Mouse (Mus musculus) monocyte, adult 2 months (primary cell): ENCODE measurements around the gene Rsf1.

ENCODE experiments used
- DNase-seq, 2 experiments: peaks; one replicate each; pipeline ENCODE4 v3.0.0; 2022; ENCODE audit warnings: low spot score in 2 of 2, low read depth in 1 of 2

Gene Rsf1

DNA sequence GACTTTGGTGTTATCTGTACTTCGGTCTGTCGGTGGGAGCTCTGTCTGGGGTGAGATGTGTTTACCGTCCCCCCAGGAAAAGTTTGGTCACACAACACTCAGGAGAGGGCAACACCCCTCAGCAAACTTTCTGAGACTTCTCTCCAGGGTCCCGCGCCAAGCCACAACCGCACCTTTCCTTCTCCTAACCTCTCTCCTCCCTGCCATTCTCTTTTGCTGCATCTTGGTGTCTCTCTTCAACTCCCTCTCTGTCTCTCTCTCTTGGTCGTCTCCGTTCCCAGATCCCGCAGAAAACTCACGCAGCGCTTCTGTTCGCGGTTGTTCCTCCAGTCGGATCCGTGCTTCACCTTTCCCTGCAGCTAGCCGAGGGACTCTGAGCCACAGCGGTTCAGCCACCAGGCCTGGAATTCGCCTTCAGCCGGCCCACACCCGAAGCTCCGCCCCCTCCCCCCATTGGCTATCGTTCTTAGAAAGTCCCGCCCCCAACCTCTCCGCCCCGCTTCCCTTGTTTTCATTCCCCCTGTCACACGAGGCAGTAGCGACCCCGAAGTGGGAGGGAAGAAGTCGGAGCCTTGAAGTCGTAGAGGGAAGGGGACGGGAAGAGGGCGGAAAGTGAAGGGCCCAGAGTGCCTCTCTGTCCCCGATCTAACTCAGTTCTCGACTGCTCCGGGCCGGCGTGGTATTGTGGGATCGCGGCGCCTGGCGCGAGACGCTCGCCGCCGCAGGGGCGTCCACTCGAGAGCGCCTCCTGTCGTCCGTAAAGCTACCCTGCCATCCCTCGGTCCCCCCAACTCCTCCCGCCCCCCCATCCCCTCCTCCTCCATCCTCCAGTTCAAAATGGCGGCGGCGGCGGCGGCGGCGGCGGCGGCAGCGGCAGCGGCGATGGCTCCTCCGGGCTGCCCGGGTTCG is at the start of gene Rsf1, which contains the start of gene Aamdc:
Rsf1 (plus strand) TSS at position 823 of the 909 bp plus-strand sequence.
Aamdc (minus strand) TSS at position 431 of the 909 bp plus-strand sequence.
- DNase-seq: peak; percentile 75 to 85

GRCm38 (mm10) chr7:97535531-97535930 is 44.2 kb upstream of the Rsf1 start:
- no peak for DNase-seq

- DNase-seq: no peak
Observed at GRCm38 (mm10) chr7:97536571-97536970, 43.1 kb upstream of the Rsf1 start.

GRCm38 (mm10) chr7:97546462-97546861 is 33.2 kb upstream of the Rsf1 start:
- DNase-seq: no peak

- no peak for DNase-seq
Observed at GRCm38 (mm10) chr7:97549301-97549700, 30.4 kb upstream of the Rsf1 start.

GRCm38 (mm10) chr7:97550673-97551072 is 29.0 kb upstream of the Rsf1 start:
- no peak for DNase-seq

- no peak for DNase-seq
Observed at GRCm38 (mm10) chr7:97563576-97563975, 16.1 kb upstream of the Rsf1 start.

DNA sequence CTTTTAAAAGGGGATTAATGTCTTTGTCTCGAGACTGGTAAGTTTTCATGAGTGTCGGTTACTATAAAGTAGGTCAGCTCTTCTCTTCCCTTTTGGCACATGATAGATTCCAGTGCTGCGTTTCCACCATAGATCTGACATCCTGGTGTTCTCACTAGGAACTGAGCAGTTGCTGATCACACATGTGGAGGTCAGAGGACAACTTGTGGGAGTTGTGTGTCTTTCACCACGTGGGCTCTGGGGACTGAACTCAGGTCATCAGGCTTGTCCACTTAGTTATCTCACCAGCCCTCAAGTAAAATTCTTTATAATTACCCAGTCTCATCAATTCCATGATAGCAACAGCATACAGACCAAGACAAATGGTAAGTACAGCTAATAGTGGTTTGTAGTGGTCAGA is 10.3 kb upstream of the Rsf1 start:
- no peak for DNase-seq

DNA sequence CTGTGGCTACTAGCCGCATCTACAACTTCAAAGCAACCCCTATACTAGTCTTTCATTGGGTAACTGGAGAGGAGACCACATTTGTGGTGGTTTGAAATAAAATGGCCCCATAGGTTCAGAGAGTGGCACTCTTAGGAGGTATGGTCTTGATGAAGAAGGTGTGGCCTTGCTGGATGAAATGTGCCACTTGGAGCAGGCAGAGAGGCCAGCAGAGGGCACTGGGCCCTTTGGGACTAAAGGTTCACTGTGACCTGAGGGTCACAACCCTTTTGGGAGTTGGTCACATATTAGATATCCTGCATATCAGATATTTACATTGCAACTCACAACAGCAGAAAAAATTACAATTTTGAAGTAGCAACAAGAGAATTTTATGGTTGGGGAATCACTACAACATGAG is 9.3 kb upstream of the Rsf1 start:
- DNase-seq: no peak

- no peak for DNase-seq
Observed at GRCm38 (mm10) chr7:97578361-97579066, 1.2 kb upstream of the Rsf1 start.

DNA sequence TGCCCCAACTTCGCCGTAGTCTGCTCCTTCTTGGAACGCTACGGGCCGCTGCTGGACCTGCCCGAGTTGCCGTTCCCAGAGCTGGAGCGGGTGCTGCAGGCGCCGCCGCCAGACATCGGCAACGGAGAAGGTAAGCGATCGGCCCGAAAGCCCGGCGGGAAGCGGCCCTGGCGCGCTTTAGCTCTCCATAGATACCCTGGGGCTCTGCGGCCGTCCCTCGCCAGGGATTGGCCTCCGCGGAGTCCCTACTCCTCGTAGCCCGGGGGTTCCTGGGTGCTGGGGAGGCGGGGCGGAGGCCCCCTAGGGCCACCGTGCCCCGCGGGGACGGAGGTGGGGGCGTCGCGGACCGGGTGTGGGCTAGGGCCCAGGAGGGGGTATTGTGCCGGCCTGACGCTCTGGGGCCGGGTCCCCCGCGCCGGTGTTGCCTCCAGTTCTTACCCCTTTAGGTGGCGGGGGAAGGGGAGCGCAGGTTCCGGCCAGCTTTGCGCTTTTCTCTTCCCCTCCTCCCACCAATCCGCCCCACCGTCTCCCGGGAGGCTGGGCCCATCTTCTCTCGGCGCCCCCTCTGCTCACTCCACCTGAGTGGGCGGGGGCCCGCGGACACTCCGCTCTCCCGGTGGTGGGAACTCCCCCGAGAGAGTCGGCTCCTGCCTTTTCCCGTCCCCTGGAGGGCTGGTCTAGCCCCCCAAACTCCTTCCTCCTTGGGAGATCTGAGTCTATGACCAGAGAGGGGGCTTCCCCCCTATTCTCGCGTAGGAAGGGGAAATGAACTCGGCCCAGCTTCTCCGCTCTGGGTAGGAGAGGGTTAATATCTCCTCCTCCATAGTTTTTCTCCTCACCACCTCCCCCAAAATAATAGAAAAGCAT is 520 bp downstream of the Rsf1 start:
- DNase-seq: peak in 1 of 2 experiments; percentile 18

- peak; percentile 58 to 70 for DNase-seq
Observed at GRCm38 (mm10) chr7:97580843-97581214, 1.1 kb downstream of the Rsf1 start.

- DNase-seq: no peak
Observed at GRCm38 (mm10) chr7:97588506-97588905, 8.8 kb downstream of the Rsf1 start.

DNA sequence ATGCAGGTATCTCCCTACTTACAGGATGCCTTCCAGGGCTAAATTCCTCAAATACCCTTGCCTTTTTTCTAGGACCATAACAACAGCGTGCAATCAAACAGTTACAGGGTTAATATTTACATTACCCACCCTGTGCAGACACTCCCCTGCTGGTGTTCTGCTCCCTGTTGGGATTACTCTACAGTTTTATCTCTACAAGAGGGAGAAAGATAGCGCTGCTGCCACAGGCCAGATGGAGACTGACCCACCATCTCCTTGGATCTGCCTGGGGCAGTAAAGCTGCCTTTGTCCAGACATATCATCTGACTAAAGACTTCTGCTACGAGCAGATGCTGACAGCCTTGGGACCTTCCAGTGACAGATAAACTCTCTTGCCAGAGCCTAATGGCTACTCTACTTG is 10.8 kb downstream of the Rsf1 start:
- no peak for DNase-seq

DNA sequence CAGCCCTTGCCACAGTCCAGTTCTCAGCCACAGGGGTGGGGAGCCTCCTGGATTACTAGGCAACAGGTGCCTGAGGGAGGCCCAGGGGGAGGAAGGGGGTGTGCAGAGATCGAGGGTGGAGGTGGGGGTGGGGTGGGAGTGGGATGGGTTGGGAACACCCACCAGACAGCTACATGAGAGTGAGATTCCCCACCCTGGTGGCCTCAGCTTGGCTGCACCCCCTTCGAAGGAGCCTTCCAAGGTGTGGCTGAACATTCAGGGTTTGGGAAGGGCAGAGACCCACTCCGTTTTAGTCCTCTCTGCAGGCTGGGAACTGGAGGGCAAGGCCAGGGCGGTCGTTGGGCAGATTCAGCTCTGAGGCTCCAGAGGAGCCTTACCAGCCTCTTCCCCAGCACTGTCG is 11.6 kb downstream of the Rsf1 start:
- no peak for DNase-seq

DNA sequence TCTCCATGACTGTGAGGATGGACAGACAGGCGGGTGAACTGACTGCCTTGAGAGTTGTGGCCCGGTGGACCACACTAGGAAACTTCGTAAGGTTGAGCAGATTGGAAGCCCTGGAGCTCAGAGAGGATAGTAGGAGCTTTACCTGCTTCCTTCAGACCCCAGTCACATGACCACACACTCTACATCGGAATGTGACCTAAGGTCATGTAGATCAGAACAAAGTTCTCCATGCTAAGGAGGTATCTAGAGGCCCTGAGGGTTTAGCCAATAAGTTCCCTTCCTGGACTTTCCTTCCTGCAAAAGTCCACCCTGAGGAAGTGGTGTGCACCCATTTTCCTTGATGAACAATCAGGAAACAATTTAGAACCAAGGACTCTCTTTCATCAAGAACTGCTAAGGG is 12.7 kb downstream of the Rsf1 start:
- DNase-seq: no peak

DNA sequence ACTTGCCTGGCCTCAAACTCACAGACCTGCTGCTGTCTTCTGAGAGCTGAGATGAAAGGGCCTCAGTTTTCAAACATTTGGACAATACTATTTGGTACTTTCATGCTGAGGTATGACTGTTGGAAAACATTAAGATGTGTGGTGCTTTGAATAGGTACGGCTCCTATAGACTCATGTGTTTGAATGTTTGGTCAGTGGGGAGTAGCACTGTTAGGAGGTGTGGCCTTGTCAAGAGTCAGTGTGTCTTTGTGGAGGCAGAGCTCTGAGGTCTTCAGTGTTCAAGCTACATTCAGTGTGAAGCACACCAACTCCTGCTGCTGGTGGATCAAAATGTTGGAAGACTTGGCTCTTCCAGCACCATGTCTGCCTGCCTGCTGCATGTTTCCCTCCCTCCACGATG is 13.8 kb downstream of the Rsf1 start:
- DNase-seq: no peak

DNA sequence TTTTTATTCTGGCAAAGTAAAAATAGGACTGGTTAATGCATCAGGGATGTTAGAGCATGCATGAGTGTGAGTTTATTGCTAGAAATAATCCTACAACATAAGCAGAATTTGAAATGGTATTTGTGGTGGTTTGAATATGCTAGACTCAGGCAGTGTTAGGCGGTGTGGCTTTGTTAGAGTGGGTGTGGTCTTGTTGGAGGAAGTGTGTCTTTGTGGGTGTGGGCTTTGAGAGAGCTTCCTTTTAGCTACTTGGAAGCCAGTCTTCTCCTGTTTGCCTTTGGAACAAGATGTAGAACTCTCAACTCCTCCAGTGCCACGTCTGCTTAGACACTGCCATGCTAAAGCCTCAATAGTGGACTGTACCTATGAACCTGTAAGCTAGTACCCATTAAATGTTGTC is 18.9 kb downstream of the Rsf1 start:
- DNase-seq: peak in 1 of 2 experiments; percentile 13

DNA sequence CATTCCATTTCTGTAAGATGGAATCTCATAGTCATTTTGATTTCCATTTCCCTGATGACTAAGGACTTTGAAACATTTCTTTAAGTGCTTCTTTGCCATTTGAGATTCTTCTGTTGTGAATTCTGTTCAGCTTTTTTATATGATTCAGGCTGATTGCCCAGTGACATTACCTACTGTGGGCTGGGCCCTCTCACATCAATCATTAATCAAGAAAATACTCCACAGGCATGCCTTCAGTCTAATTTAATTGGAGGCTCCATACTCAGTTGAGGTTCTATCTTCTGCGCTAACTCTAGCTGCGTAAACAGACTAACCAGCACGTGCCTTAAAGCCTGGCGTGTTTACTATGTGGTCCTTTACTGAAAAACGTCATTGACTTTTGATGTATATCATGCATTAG is 41.7 kb downstream of the Rsf1 start:
- DNase-seq: no peak

GRCm38 (mm10) chr7:97622676-97623075 is 43.0 kb downstream of the Rsf1 start:
- no peak for DNase-seq

DNA sequence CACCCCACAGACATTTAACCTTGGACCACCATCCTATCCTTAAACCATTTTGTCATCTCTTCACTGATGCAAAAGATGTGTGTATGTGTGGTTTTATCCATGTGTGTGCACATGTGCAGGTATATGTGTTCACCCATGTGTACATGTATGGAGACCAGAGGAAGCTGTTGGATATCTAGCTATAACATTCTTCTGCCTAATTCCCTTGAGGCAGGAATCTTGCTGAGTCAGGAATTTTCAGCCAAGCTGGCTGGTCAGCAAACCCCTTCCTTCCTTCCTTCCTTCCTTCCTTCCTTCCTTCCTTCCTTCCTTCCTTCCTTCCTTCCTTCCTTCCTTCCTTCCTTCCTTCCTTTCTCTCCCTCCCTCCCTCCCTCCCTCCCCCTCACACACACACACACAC is 43.7 kb downstream of the Rsf1 start:
- DNase-seq: no peak
